Mouse (Mus musculus) bone marrow macrophage, adult 2 months (primary cell): ENCODE data around the gene Rala. TPM values are rescaled to one million over a fixed set of nuclear protein-coding genes. Genes with fewer than 3 reads are reported as not detected.

Experiments
- H3K27ac ChIP-seq: 2 replicates; pipeline ENCODE4 v1.5.1; 2012; ENCODE audit warnings: low read depth, low read length; ENCODE audit not compliant: insufficient read depth
- H3K4me1 ChIP-seq: 2 replicates; pipeline ENCODE4 v1.6.1; 2012; ENCODE audit warnings: low read length; ENCODE audit not compliant: control insufficient read depth, insufficient read depth
- H3K4me3 ChIP-seq: 2 replicates; pipeline ENCODE4 v1.5.1; 2012; ENCODE audit warnings: mild to moderate bottlenecking, low read length, moderate library complexity; ENCODE audit not compliant: insufficient read depth
- CTCF ChIP-seq: IDR thresholded peaks from 2 replicates; pipeline ENCODE4 v1.5.1; 2012; ENCODE audit warnings: low read depth, mild to moderate bottlenecking, low read length, moderate library complexity
- POLR2A ChIP-seq: IDR thresholded peaks from 2 replicates; pipeline ENCODE4 v1.6.1; 2012; ENCODE audit warnings: mild to moderate bottlenecking, low read depth, low read length, borderline replicate concordance
- polyA plus RNA-seq: library from polyadenylated mRNA; stranded (reverse); fragments of >200 nt; gene quantifications from 2 replicates; pipeline ENCODE4 v1.2.4, GENCODE M21; 2012; ENCODE audit not compliant: missing spikeins, insufficient read depth, insufficient read length

Rala gene
- polyA plus RNA-seq, 1 experiment = 64.5 TPM

GRCm38 (mm10) chr13:17897040-17897439, 47.0 kb downstream of the Rala start:
- no peak overlapping the region for H3K4me3 ChIP-seq
- no peak overlapping the region for H3K27ac ChIP-seq
- peaks cover 13% of the 10 kb centered on the region for H3K4me1 ChIP-seq
- TF ChIP-seq CTCF = no peak
- TF ChIP-seq POLR2A = no peak

DNA sequence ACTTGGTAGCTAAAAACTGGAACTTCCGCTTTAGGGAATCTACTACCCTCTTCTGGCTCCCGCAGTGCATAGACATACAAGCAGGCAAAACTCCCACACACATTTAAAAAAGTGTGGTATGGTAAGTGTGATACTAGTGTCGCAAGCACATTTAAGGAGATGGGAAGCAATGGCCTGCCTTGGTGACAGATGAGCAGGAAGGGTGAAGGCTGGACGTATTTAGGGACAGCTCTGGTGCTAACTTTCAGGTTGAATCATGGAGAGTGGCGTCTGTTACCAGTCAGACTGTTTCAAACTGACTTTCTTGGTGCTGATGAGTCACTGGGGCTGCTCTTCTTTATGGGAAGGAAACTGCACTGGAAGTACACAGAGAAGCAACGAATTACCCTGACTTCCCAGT, 52.5 kb downstream of the Rala start:
- Histone ChIP-seq H3K27ac (peak overlapping the region; percentile 31; the same call in 1 of the 2 replicates), H3K4me3 (no peak overlapping the region), H3K4me1 (peaks cover 10% of the 10 kb centered on the region)
- no peak for TF ChIP-seq CTCF
- no peak for TF ChIP-seq POLR2A

DNA sequence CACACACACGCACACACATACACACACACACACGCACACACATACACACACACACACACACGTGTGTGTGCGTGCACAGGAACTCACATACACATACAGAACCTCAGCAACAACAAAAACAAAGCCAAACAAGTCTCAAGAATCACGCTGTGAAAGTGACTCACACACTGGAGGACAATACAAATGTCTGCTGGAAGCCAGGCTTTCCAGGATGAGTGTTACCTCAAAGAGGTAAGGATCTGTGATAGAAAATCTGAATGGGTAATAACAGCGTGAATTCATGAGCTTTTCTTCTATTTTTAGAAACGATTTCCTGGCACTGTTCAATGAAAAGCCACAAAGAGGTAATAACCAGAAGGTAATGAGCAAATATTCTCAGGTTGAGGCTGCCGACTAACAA, 59.8 kb downstream of the Rala start:
- H3K4me3 ChIP-seq = no peak overlapping the region
- H3K4me1 ChIP-seq = peaks cover 7% of the 10 kb centered on the region
- no peak overlapping the region for H3K27ac ChIP-seq
- TF ChIP-seq POLR2A = no peak
- TF ChIP-seq CTCF = no peak

- no peak for TF ChIP-seq CTCF
- no peak for TF ChIP-seq POLR2A
- Histone ChIP-seq H3K4me1 (peaks cover 13% of the 10 kb centered on the region), H3K4me3 (no peak overlapping the region), H3K27ac (peak overlapping the region; percentile 28)
These were observed 65.0 kb downstream of the Rala start for GRCm38 (mm10) chr13:17879061-17879460.

GRCm38 (mm10) chr13:17866741-17867140, 77.3 kb downstream of the Rala start:
- Histone ChIP-seq H3K27ac (no peak overlapping the region), H3K4me1 (peaks cover 5% of the 10 kb centered on the region), H3K4me3 (no peak overlapping the region)
- TF ChIP-seq POLR2A (no peak), CTCF (no peak)

GRCm38 (mm10) chr13:17860536-17860935, 83.5 kb downstream of the Rala start:
- Histone ChIP-seq H3K27ac (no peak overlapping the region), H3K4me1 (no peaks in the 10 kb centered on the region; the same call in 1 of the 2 replicates), H3K4me3 (no peak overlapping the region)
- TF ChIP-seq CTCF (no peak), POLR2A (no peak)

DNA sequence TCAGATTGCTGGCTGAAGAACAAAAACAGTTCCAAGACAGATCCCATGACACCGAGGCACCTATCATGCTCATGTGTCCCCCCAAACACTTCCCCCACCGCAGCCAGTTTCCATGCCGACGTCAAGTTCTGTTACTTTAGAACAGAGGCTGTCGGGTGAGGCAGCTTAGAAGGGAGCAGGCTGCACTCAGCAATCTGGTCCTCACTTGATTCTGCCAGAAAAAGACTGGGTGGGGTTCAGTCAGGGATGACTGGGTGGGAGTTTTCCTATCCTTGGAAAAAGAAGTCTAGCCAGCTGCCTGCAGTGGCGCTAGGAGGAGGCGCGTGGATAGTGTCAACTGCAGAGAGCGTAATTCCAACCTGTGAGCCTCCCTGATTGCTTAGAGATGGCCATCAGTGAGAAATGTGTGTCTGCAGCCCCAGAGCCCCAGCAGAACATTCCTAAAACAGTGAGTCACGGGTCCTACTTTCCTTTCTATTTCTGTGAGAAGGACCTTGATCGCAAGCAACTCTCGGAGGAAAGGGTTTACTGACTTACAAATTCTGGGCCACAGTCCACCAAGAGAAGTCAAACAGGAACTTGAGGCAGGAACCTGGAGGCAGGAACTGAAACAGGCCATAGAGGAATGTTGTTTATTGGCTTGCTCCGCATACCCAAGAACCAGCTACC, 84.5 kb downstream of the Rala start:
- no peak for TF ChIP-seq CTCF
- H3K27ac ChIP-seq = no peak overlapping the region
- no peak overlapping the region for H3K4me3 ChIP-seq
- H3K4me1 ChIP-seq = peaks cover under 1% of the 10 kb centered on the region; the same call in 1 of the 2 replicates

DNA sequence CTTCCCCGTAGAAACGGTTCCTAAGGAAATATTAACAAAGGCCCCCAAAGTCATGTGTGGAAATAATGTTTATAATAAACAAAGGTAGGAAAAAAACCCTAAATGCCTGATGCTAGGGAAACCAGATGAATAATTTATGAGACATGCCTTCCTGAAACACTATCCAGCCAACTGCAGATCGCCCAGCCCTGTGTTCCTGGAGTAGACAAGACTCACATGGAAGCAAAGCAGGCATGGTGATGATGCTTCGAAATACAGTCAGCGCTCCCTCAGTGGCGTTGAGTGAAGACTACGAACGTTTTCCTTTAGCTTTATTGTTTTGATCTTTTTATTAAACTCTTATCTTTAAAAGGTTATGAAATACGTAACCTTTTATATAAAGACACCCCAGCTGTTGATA, 87.0 kb downstream of the Rala start:
- Histone ChIP-seq H3K4me3 (no peak overlapping the region), H3K27ac (no peak overlapping the region)
- TF ChIP-seq CTCF = no peak
- no peak for TF ChIP-seq POLR2A

GRCm38 (mm10) chr13:17855492-17856138, 88.4 kb downstream of the Rala start:
- Histone ChIP-seq H3K27ac (no peak overlapping the region), H3K4me3 (no peak overlapping the region), H3K4me1 (peaks cover 5% of the 10 kb centered on the region)
- TF ChIP-seq POLR2A (no peak), CTCF (no peak)

More for the DNA sequence above, 87.0 kb downstream of the Rala start:
- H3K4me1 ChIP-seq = peaks cover 5% of the 10 kb centered on the region

- peaks cover 5% of the 10 kb centered on the region for H3K4me1 ChIP-seq
- TF ChIP-seq POLR2A (no peak), CTCF (no peak)
- H3K4me3 ChIP-seq = no peak overlapping the region
- no peak overlapping the region for H3K27ac ChIP-seq
These were observed 89.3 kb downstream of the Rala start for GRCm38 (mm10) chr13:17854755-17855154.
